7 mouse cellular contexts compared by ENCODE assay signal in genomic region chr2:167129608-167129955, GRCm38 (mm10).
DNase-seq lines count a peak whose midpoint lies in the region; ATAC-seq and TF ChIP-seq lines count a peak whose summit lies in the region.

No protein-coding gene starts in this region.

- peak; percentile 36 for DNase-seq in kidney, adult 2 months
- peak; percentile 75 for DNase-seq in lung, postnatal 10 days
- DNase-seq in retina, postnatal 1 day, result peak; percentile 35
- DNase-seq in left cerebral cortex, adult 8-10 months (ENCODE audit: low spot score in 2 of 2), result no peak
- no peak for DNase-seq in urinary bladder, postnatal 36 days (ENCODE audit: low spot score in 2 of 2)

- TF ChIP-seq CTCF in bone marrow macrophage, adult 2 months (IDR thresholded peaks at IDR 0.05; ENCODE audit: low read depth, low read length), result no peak
- no peak for TF ChIP-seq CTCF in kidney, adult 2 months (conservative IDR thresholded peaks at IDR 0.05; ENCODE audit: insufficient read depth, insufficient read length, low read depth, low read length)

- no peak for TF ChIP-seq POLR2A in bone marrow macrophage, adult 2 months (IDR thresholded peaks at IDR 0.05; ENCODE audit: borderline replicate concordance, low read depth, low read length)
- TF ChIP-seq POLR2A in kidney, adult 2 months (IDR thresholded peaks at IDR 0.05; ENCODE audit: low read depth, low read length), result no peak

- H3K36me3 ChIP-seq in embryonic facial prominence, embryonic 13.5 days, result no peaks in the 10 kb centered on the region
- H3K36me3 ChIP-seq in kidney, adult 2 months (ENCODE audit: control insufficient read depth, insufficient read depth, low read length), result no peaks in the 10 kb centered on the region

- no peaks in the 10 kb centered on the region for H3K9me3 ChIP-seq in embryonic facial prominence, embryonic 13.5 days

- no peak overlapping the region for H3K27ac ChIP-seq in bone marrow macrophage, adult 2 months (ENCODE audit: insufficient read depth, low read depth, low read length)
- H3K27ac ChIP-seq in embryonic facial prominence, embryonic 13.5 days, result peak overlapping the region; percentile 68
- peak overlapping the region; percentile 67 for H3K27ac ChIP-seq in kidney, adult 2 months (ENCODE audit: insufficient read depth, low read depth, low read length)

- no peaks in the 10 kb centered on the region for H3K27me3 ChIP-seq in embryonic facial prominence, embryonic 13.5 days
- H3K27me3 ChIP-seq in kidney, adult 2 months (replicated peaks; ENCODE audit: control insufficient read depth, insufficient read depth, low read length), result no peaks in the 10 kb centered on the region

- 0 out of 2 replicates have a peak, but pooled peaks cover 2% of the 10 kb centered on the region for H3K4me1 ChIP-seq in bone marrow macrophage, adult 2 months (ENCODE audit: control insufficient read depth, insufficient read depth, low read length)
- H3K4me1 ChIP-seq in embryonic facial prominence, embryonic 13.5 days, result peaks cover 25% of the 10 kb centered on the region
- no peaks in the 10 kb centered on the region for H3K4me1 ChIP-seq in kidney, adult 2 months (ENCODE audit: control insufficient read depth, insufficient read depth, low read length)

- H3K4me2 ChIP-seq in embryonic facial prominence, embryonic 13.5 days, result peak overlapping the region; percentile 50

- H3K9ac ChIP-seq in embryonic facial prominence, embryonic 13.5 days, result peak overlapping the region; percentile 58

- 15% methylated on average over 9 of the region's 9 CpGs for WGBS in embryonic facial prominence, embryonic 13.5 days
- WGBS in kidney, adult 2 months, result 18% methylated on average over 9 of the region's 9 CpGs

- peak overlapping the region; percentile 51 for H3K4me3 ChIP-seq in bone marrow macrophage, adult 2 months (ENCODE audit: insufficient read depth, low read length)
- H3K4me3 ChIP-seq in embryonic facial prominence, embryonic 13.5 days, result peak overlapping the region; percentile 14; the same call in 1 of the 2 replicates
- H3K4me3 ChIP-seq in kidney, adult 2 months (ENCODE audit: insufficient read depth, low read depth, low read length), result peak overlapping the region; percentile 51; the same call in 1 of the 2 replicates

- ATAC-seq in embryonic facial prominence, embryonic 13.5 days (ENCODE audit: insufficient number of reproducible peaks, insufficient read depth, low FRiP score, low TSS enrichment, low read depth), result no peak

Comparison
In these comparisons a context has a peak if more than half of its experiments do, and no peak if none do; other contexts are left out.
1. DNase-seq: peak in kidney, adult 2 months (single experiment), lung, postnatal 10 days (single experiment) and retina, postnatal 1 day (single experiment); none in left cerebral cortex, adult 8-10 months (0 of 2) and urinary bladder, postnatal 36 days (0 of 2).
2. Peak in every context shown above with its lines, with median percentiles within 50 percentile points of each other: H3K4me3 ChIP-seq.